Mouse (Mus musculus) frontal cortex, postnatal 10 days (tissue): Measurements from ENCODE around the gene Sh2d1b2.
"Not testable (repeated sequence)": the region's sequence is repeated elsewhere in the genome, so short reads cannot be mapped to it uniquely, and the experiment has no call there.

Experiments
- DNase-seq, 2 experiments: peaks; one replicate each; pipeline ENCODE4 v3.0.0; 2022; ENCODE audit warnings: low spot score in 2 of 2, mixed read lengths in 1 of 2

Sh2d1b2 gene

GRCm38 (mm10) chr1:170232688-170233087 is at the start of gene Sh2d1b2:
TSS of gene Sh2d1b2 (plus strand) at chr1:170232749.
- not testable (repeated sequence) for DNase-seq

- no peak for DNase-seq
These were observed 47.4 kb upstream of the Sh2d1b2 start for GRCm38 (mm10) chr1:170185137-170185536.

- DNase-seq = no peak
These were observed 46.0 kb upstream of the Sh2d1b2 start for GRCm38 (mm10) chr1:170186531-170186930.

- peak in 1 of 2 experiments; percentile 22 for DNase-seq
These were observed 43.9 kb upstream of the Sh2d1b2 start for GRCm38 (mm10) chr1:170188601-170189000.

GRCm38 (mm10) chr1:170190225-170190624 is 42.3 kb upstream of the Sh2d1b2 start:
- no peak for DNase-seq

- no peak for DNase-seq
These were observed 40.6 kb upstream of the Sh2d1b2 start for GRCm38 (mm10) chr1:170191925-170192324.

GRCm38 (mm10) chr1:170196211-170196610 is 36.3 kb upstream of the Sh2d1b2 start:
- DNase-seq = no peak

- DNase-seq = no peak
These were observed 32.2 kb upstream of the Sh2d1b2 start for GRCm38 (mm10) chr1:170200379-170200778.

- DNase-seq = no peak
These were observed 26.2 kb upstream of the Sh2d1b2 start for GRCm38 (mm10) chr1:170206395-170206794.

- no peak for DNase-seq
These were observed 19.2 kb upstream of the Sh2d1b2 start for GRCm38 (mm10) chr1:170213181-170213879.

- no peak for DNase-seq
These were observed 18.2 kb upstream of the Sh2d1b2 start for GRCm38 (mm10) chr1:170214383-170214756.

- peak; percentile 79 to 87 for DNase-seq
These were observed 17.6 kb upstream of the Sh2d1b2 start, which contains the start of gene Uhmk1 for GRCm38 (mm10) chr1:170214757-170215522. TSS of gene Uhmk1 (minus strand) at chr1:170215397.

GRCm38 (mm10) chr1:170215590-170215989 is 17.0 kb upstream of the Sh2d1b2 start:
- DNase-seq = no peak

GRCm38 (mm10) chr1:170218091-170218884 is 14.3 kb upstream of the Sh2d1b2 start:
- no peak for DNase-seq

- DNase-seq = no peak
These were observed 12.2 kb upstream of the Sh2d1b2 start for GRCm38 (mm10) chr1:170220351-170220750.

GRCm38 (mm10) chr1:170223276-170223675 is 9.3 kb upstream of the Sh2d1b2 start:
- no peak for DNase-seq

GRCm38 (mm10) chr1:170245016-170245415 is 12.5 kb downstream of the Sh2d1b2 start:
- no peak for DNase-seq

- DNase-seq = no peak
These were observed 22.5 kb downstream of the Sh2d1b2 start for GRCm38 (mm10) chr1:170254893-170255559.

GRCm38 (mm10) chr1:170255560-170255910 is 23.0 kb downstream of the Sh2d1b2 start:
- DNase-seq = peak; percentile 73 to 82

GRCm38 (mm10) chr1:170270281-170270680 is 37.7 kb downstream of the Sh2d1b2 start:
- no peak for DNase-seq

- no peak for DNase-seq
These were observed 38.1 kb downstream of the Sh2d1b2 start for GRCm38 (mm10) chr1:170270696-170271095.

- no peak for DNase-seq
These were observed 40.7 kb downstream of the Sh2d1b2 start for GRCm38 (mm10) chr1:170273252-170273651.
